In genomic region chr5:122189115-122189514, GRCm38 (mm10) we compare ENCODE assay signal across 23 mouse cellular contexts. TPM values are rescaled to one million over a fixed set of nuclear protein-coding genes. Genes with fewer than 3 reads are reported as not detected.
"Had no signal": no experiment of that assay in that cellular context is flagged by ENCODE, and none has a peak within 500 bp of the region (broad histone marks: within the 10 kb centered on the region; RNA-seq: fewer than 3 reads in every experiment).

No protein-coding gene starts in this region.

- H3K9me3 ChIP-seq: lung, embryonic 15.5 days; midbrain, embryonic 13.5 days; midbrain, embryonic 15.5 days; neural tube, embryonic 13.5 days; neural tube, embryonic 15.5 days had no signal

- H3K27ac ChIP-seq: lung, embryonic 15.5 days; macrophage; midbrain, embryonic 13.5 days; midbrain, embryonic 15.5 days; neural tube, embryonic 13.5 days; neural tube, embryonic 15.5 days had no signal

- DNase-seq: lung, adult 2 months; lung, postnatal 14 days; lung, postnatal 36 days; retina, postnatal 1 day; right cerebral cortex, adult 18-20 months; right cerebral cortex, postnatal 25 days; right cerebral cortex, postnatal 4 days; spleen, adult 18-20 months; thymus, adult 18-20 months; thymus, postnatal 14 days; thymus, postnatal 36 days had no signal

- H3K4me1 ChIP-seq: lung, embryonic 15.5 days; midbrain, embryonic 13.5 days; midbrain, embryonic 15.5 days; neural tube, embryonic 13.5 days; neural tube, embryonic 15.5 days had no signal

- H3K27me3 ChIP-seq: lung, embryonic 15.5 days; midbrain, embryonic 13.5 days; midbrain, embryonic 15.5 days; neural tube, embryonic 13.5 days; neural tube, embryonic 15.5 days had no signal

- H3K4me3 ChIP-seq: lung, embryonic 15.5 days; megakaryocyte, embryonic 14.5 days; midbrain, embryonic 13.5 days; midbrain, embryonic 15.5 days; myocyte; neural tube, embryonic 13.5 days; neural tube, embryonic 15.5 days had no signal

- H3K36me3 ChIP-seq: lung, embryonic 15.5 days; midbrain, embryonic 13.5 days; midbrain, embryonic 15.5 days; neural tube, embryonic 13.5 days; neural tube, embryonic 15.5 days had no signal

RNA-seq across cellular contexts. Expression of gene Ccdc63, which starts 48.5 kb away (rescaled TPM):
- total RNA-seq: midbrain, postnatal 0 days had no signal
- polyA plus RNA-seq: lung, embryonic 15.5 days; midbrain, embryonic 13.5 days; midbrain, embryonic 15.5 days; midbrain, postnatal 0 days; myocyte; neural tube, embryonic 11.5 days; stomach, embryonic 14.5 days; stomach, embryonic 16.5 days had no signal
